Comparison of ENCODE assay signal across 32 mouse cellular contexts in the genomic region with DNA sequence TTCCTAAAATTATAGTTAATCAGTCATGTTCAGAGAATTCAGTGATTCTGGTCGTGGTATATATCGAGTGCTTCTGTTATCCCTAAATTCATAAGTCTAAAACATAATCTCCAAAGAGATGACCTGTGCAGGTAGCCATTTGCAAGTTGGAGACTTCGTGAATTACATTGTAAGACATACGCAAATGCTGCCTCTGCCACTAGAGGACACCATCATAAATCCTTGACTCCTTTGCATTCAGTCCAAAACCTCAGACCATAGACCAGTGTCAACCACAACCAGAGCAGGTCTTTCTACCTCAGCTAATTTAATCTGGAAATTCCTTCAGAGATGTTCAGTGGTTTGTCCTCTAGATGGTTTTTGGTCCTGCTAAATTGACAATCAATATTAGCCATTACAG.
DNase-seq lines count a peak whose midpoint lies in the region; ATAC-seq and TF ChIP-seq lines count a peak whose summit lies in the region.
"Had no signal": no experiment of that assay in that cellular context is flagged by ENCODE, and none has a peak within 500 bp of the region (broad histone marks: within the 10 kb centered on the region; RNA-seq: fewer than 3 reads in every experiment).

No protein-coding gene starts in this region.

- H3K27ac ChIP-seq in intestine, postnatal 0 days (ENCODE audit: low read depth, low read length) = no peak overlapping the region
- no peak overlapping the region for H3K27ac ChIP-seq in intestine, embryonic 15.5 days
- no peak overlapping the region for H3K27ac ChIP-seq in midbrain, postnatal 0 days (ENCODE audit: low read depth, low read length)
- H3K27ac ChIP-seq in midbrain, embryonic 16.5 days (ENCODE audit: low read length) = no peak overlapping the region
- H3K27ac ChIP-seq: embryonic facial prominence, embryonic 10.5 days; embryonic facial prominence, embryonic 15.5 days; forebrain, embryonic 12.5 days; hindbrain, embryonic 10.5 days; hindbrain, embryonic 15.5 days; kidney, embryonic 15.5 days; limb, embryonic 10.5 days; limb, embryonic 15.5 days; liver, embryonic 15.5 days; neural tube, embryonic 13.5 days; stomach, postnatal 0 days had no signal

- H3K27me3 ChIP-seq in intestine, postnatal 0 days (replicated peaks; ENCODE audit: control insufficient read depth, insufficient read depth, low read length) = no peaks in the 10 kb centered on the region
- H3K27me3 ChIP-seq in intestine, embryonic 15.5 days (replicated peaks) = no peaks in the 10 kb centered on the region
- no peaks in the 10 kb centered on the region for H3K27me3 ChIP-seq in midbrain, postnatal 0 days (ENCODE audit: insufficient read depth, low read length)
- no peaks in the 10 kb centered on the region for H3K27me3 ChIP-seq in midbrain, embryonic 16.5 days (ENCODE audit: control insufficient read depth, insufficient read depth, low read depth, low read length)
- H3K27me3 ChIP-seq: embryonic facial prominence, embryonic 15.5 days; forebrain, embryonic 12.5 days; hindbrain, embryonic 15.5 days; kidney, embryonic 15.5 days; limb, embryonic 15.5 days; liver, embryonic 15.5 days; neural tube, embryonic 13.5 days had no signal

- no peaks in the 10 kb centered on the region for H3K36me3 ChIP-seq in intestine, postnatal 0 days (ENCODE audit: control insufficient read depth, insufficient read depth)
- no peaks in the 10 kb centered on the region for H3K36me3 ChIP-seq in intestine, embryonic 15.5 days
- H3K36me3 ChIP-seq in midbrain, postnatal 0 days (ENCODE audit: insufficient read depth, low read length) = no peaks in the 10 kb centered on the region
- H3K36me3 ChIP-seq in midbrain, embryonic 16.5 days (ENCODE audit: control insufficient read depth, insufficient read depth, low read length) = no peaks in the 10 kb centered on the region
- H3K36me3 ChIP-seq: embryonic facial prominence, embryonic 10.5 days; embryonic facial prominence, embryonic 15.5 days; forebrain, embryonic 12.5 days; G1E; hindbrain, embryonic 10.5 days; hindbrain, embryonic 15.5 days; kidney, embryonic 15.5 days; limb, embryonic 10.5 days; limb, embryonic 15.5 days; liver, embryonic 15.5 days; neural tube, embryonic 13.5 days had no signal

- peak; percentile 20; the same call in 1 of the 2 replicates for TF ChIP-seq CTCF in intestine, postnatal 0 days (IDR thresholded peaks at IDR 0.05; ENCODE audit: low read depth)
- peak; percentile 4; the same call in 1 of the 2 replicates for TF ChIP-seq CTCF in midbrain, postnatal 0 days (IDR thresholded peaks at IDR 0.05)

- H3K4me2 ChIP-seq in intestine, postnatal 0 days (replicated peaks; ENCODE audit: low read depth) = no peak overlapping the region
- no peak overlapping the region for H3K4me2 ChIP-seq in intestine, embryonic 15.5 days (replicated peaks)
- H3K4me2 ChIP-seq in midbrain, postnatal 0 days (ENCODE audit: low read depth, low read length, poor library complexity, severe bottlenecking) = no peak overlapping the region
- H3K4me2 ChIP-seq in midbrain, embryonic 16.5 days (ENCODE audit: low read length) = no peak overlapping the region
- H3K4me2 ChIP-seq: embryonic facial prominence, embryonic 15.5 days; forebrain, embryonic 12.5 days; hindbrain, embryonic 15.5 days; kidney, embryonic 15.5 days; limb, embryonic 15.5 days; liver, embryonic 15.5 days; midbrain, embryonic 11.5 days; neural tube, embryonic 13.5 days had no signal

- H3K9me3 ChIP-seq in intestine, postnatal 0 days (ENCODE audit: control insufficient read depth) = no peaks in the 10 kb centered on the region
- no peaks in the 10 kb centered on the region for H3K9me3 ChIP-seq in intestine, embryonic 15.5 days
- H3K9me3 ChIP-seq in midbrain, postnatal 0 days (ENCODE audit: low read length) = no peaks in the 10 kb centered on the region
- no peaks in the 10 kb centered on the region for H3K9me3 ChIP-seq in midbrain, embryonic 16.5 days (replicated peaks; ENCODE audit: control insufficient read depth, low read length, poor library complexity, severe bottlenecking)
- H3K9me3 ChIP-seq: embryonic facial prominence, embryonic 10.5 days; embryonic facial prominence, embryonic 15.5 days; forebrain, embryonic 12.5 days; hindbrain, embryonic 10.5 days; hindbrain, embryonic 15.5 days; kidney, embryonic 15.5 days; limb, embryonic 10.5 days; limb, embryonic 15.5 days; liver, embryonic 15.5 days; neural tube, embryonic 13.5 days had no signal

- H3K4me3 ChIP-seq in intestine, postnatal 0 days (ENCODE audit: low read depth, low read length) = no peak overlapping the region
- no peak overlapping the region for H3K4me3 ChIP-seq in intestine, embryonic 15.5 days (replicated peaks)
- no peak overlapping the region for H3K4me3 ChIP-seq in midbrain, postnatal 0 days (ENCODE audit: low read depth, low read length)
- H3K4me3 ChIP-seq in midbrain, embryonic 16.5 days (ENCODE audit: low read depth, low read length) = no peak overlapping the region
- H3K4me3 ChIP-seq: embryonic facial prominence, embryonic 10.5 days; embryonic facial prominence, embryonic 15.5 days; forebrain, embryonic 12.5 days; hindbrain, embryonic 10.5 days; hindbrain, embryonic 15.5 days; kidney, embryonic 15.5 days; limb, embryonic 10.5 days; limb, embryonic 15.5 days; liver, embryonic 15.5 days; neural tube, embryonic 13.5 days had no signal

- no peak for ATAC-seq in intestine, postnatal 0 days
- no peak for ATAC-seq in intestine, embryonic 15.5 days
- ATAC-seq in midbrain, postnatal 0 days (ENCODE audit: low FRiP score) = no peak
- no peak for ATAC-seq in midbrain, embryonic 16.5 days
- no peak for ATAC-seq in inflammation-experienced regulatory T-cells, adult 6 months
- ATAC-seq: CD4-positive, CD25-positive, alpha-beta regulatory T cell, adult 4 months; forebrain, postnatal 0 days had no signal

- 66% methylated on average over 4 of the region's 4 CpGs for WGBS in intestine, postnatal 0 days
- 80% methylated on average over 4 of the region's 4 CpGs for WGBS in intestine, embryonic 15.5 days
- WGBS in midbrain, postnatal 0 days = 92% methylated on average over 4 of the region's 4 CpGs
- 88% methylated on average over 4 of the region's 4 CpGs for WGBS in midbrain, embryonic 16.5 days

- DNase-seq in embryo, embryonic 11 days = peak; percentile 8
- no peak for DNase-seq in embryo, embryonic 9.5 days (ENCODE audit: extremely low spot score)
- no peak for DNase-seq in midbrain, postnatal 0 days (ENCODE audit: low spot score)
- DNase-seq: adrenal gland, adult 8-10 months; cerebellum, adult 8-10 months; cerebellum, postnatal 36 days; forebrain, postnatal 0 days; gastrocnemius, postnatal 10 days; kidney, adult 11 months; kidney, postnatal 25 days; lung, postnatal 36 days; right cerebral cortex, postnatal 4 days; thymus, adult 18-20 months; thymus, postnatal 25 days had no signal

- H3K9ac ChIP-seq in intestine, postnatal 0 days (ENCODE audit: low read depth, low read length) = no peak overlapping the region
- no peak overlapping the region for H3K9ac ChIP-seq in intestine, embryonic 15.5 days
- no peak overlapping the region for H3K9ac ChIP-seq in midbrain, postnatal 0 days (replicated peaks; ENCODE audit: low read length, poor library complexity, severe bottlenecking)
- H3K9ac ChIP-seq in midbrain, embryonic 16.5 days (ENCODE audit: low read depth, low read length) = no peak overlapping the region
- H3K9ac ChIP-seq: embryonic facial prominence, embryonic 15.5 days; forebrain, embryonic 12.5 days; forebrain, postnatal 0 days; hindbrain, embryonic 15.5 days; kidney, embryonic 15.5 days; limb, embryonic 15.5 days; liver, embryonic 15.5 days; neural tube, embryonic 13.5 days had no signal

- H3K4me1 ChIP-seq in intestine, postnatal 0 days (replicated peaks; ENCODE audit: control insufficient read depth, insufficient read depth, low read length) = no peaks in the 10 kb centered on the region
- H3K4me1 ChIP-seq in intestine, embryonic 15.5 days (replicated peaks) = no peaks in the 10 kb centered on the region
- no peaks in the 10 kb centered on the region for H3K4me1 ChIP-seq in midbrain, postnatal 0 days (ENCODE audit: insufficient read depth, low read length)
- H3K4me1 ChIP-seq in midbrain, embryonic 16.5 days (ENCODE audit: control insufficient read depth, insufficient read depth, low read length) = no peaks in the 10 kb centered on the region
- H3K4me1 ChIP-seq: embryonic facial prominence, embryonic 10.5 days; embryonic facial prominence, embryonic 15.5 days; hindbrain, embryonic 15.5 days; kidney, embryonic 15.5 days; limb, embryonic 10.5 days; limb, embryonic 15.5 days; liver, embryonic 15.5 days; neural tube, embryonic 13.5 days had no signal
